Mouse (Mus musculus): ENCODE measurements around the gene AI661453.

GRCm38 (mm10) chr17:47474250-47474649, 37.8 kb downstream of the AI661453 start:
- no peak for TF ChIP-seq HCFC1 (IDR thresholded peaks at IDR 0.05; ENCODE audit: borderline replicate concordance, insufficient read depth, low read length)
- no peak for TF ChIP-seq CHD2 (IDR thresholded peaks at IDR 0.05; ENCODE audit: low read depth, low read length)
- TF ChIP-seq ZC3H11A (IDR thresholded peaks at IDR 0.05; ENCODE audit: borderline replicate concordance, low read depth, low read length) = no peak
- TF ChIP-seq ZNF384 (IDR thresholded peaks at IDR 0.05; ENCODE audit: low read depth, low read length) = no peak
- TF ChIP-seq MAFK (IDR thresholded peaks at IDR 0.05; ENCODE audit: insufficient read depth, low read depth, low read length) = no peak
